Mouse (Mus musculus): ENCODE data around the gene Ift88.
A peak's percentile ranks its signal among the peaks of the same experiment; 100 is the strongest.

Ift88 gene

GRCm38 (mm10) chr14:57529786-57530515 lies 106.1 kb downstream of the Ift88 start:
- DNase-seq (ENCODE audit: inconsistent age in 2 of 2, low spot score in 1 of 2): no peak

DNA sequence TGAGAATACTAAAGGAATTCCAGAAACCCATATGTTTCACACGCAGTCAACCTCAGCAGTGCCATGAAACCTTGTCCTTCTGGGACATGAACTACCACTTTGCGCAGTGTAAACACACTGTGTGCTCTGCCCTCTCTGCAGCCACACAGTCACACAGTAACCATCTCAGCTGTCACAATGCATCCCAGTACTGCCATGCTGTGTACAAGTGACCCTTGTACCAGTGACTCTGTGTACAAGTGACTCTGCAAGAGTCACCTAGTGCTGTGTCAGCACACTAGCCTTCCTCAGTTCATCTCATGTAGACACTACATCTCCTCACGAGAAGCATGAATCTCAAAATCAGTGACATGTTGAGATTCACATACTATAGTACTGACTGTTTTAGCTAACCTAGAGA lies 108.7 kb downstream of the Ift88 start:
- no peak for DNase-seq (ENCODE audit: inconsistent age in 2 of 2, low spot score in 1 of 2)

DNA sequence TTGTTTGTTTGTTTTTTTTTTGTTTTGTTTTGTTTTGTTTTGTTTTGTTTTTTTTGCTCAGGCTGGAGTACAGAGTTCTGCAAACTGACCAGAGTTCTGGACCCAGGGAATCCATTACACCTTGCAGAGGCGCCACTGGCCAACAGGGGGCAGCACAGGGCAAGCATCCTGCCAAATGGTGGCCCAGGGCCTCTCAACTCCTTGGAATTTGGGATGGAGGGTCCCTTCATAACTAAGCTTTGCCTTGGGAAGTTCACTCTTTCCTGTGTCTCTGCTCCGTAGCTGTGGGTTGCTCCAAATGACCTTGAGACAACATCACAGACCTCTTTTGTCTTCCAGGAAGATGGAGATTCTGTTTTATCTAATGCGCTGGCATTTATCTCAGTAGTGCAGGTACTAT lies 109.4 kb downstream of the Ift88 start:
- DNase-seq (ENCODE audit: inconsistent age in 2 of 2, low spot score in 1 of 2): peak; percentile 55 to 83

- DNase-seq (ENCODE audit: inconsistent age in 2 of 2, low spot score in 1 of 2): no peak
Measured at GRCm38 (mm10) chr14:57533841-57534240, 110.0 kb downstream of the Ift88 start.

- no peak for DNase-seq (ENCODE audit: inconsistent age in 2 of 2, low spot score in 1 of 2)
Measured at GRCm38 (mm10) chr14:57534346-57534745, 110.5 kb downstream of the Ift88 start.

DNA sequence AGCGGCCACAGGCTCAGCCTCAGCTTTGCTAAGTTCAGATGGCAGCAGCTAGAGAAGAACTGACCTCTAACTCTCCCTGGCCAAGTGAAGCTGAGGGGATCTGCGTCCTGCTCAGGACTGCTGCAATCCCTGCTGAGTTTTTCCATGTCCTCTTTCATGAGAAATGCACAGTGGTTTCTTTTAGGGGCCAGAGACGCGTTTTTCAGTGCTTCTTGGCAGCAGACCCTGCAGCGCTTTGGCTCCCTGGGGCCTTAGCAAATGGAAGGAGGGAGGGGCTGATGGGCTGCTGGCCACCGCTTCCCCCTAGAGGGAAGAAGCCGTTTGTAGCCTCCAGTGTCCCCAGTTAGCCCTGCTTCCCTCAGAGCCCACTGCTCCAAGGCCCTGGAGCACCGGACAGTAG lies 111.1 kb downstream of the Ift88 start:
- no peak for DNase-seq (ENCODE audit: inconsistent age in 2 of 2, low spot score in 1 of 2)

DNA sequence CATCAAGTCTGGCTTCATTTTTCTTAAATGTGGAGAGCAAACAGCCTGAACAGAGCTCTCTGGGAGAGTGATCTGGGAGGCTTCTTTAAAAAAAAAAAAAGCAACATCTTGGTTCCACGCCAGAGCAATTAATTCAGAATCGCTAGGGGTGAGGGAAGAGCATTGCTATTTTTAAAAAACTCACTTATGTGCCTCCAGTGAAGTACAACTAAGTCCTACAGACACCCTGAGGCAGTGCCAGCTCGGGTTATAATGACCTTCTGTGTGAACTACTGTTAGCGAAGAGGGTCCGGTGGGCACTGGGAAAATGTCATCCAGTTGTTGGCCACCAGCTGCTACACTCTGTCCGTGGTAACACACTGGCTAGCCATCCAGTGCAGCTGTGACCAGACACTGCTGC lies 111.8 kb downstream of the Ift88 start:
- DNase-seq (ENCODE audit: inconsistent age in 2 of 2, low spot score in 1 of 2): no peak

DNA sequence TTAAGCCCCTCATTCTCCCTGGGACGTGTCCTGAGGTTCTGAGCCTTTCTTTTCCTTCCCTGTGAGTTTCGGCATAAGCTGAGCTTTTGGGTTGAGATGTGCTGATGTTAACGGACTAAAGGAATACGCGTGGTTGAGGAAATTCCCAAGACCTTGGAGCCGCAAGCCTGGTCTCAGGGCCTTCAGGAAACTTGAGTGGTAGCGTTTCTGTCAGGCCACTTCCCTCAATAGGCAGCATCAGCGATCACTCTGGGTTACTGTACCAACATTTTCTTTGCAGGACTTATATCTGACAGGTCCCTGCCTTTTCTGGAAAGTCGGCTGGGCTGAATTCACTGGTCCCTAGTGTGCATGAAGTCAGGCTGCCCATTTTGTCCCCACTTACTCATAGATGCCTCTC lies 113.0 kb downstream of the Ift88 start:
- DNase-seq (ENCODE audit: inconsistent age in 2 of 2, low spot score in 1 of 2): no peak

GRCm38 (mm10) chr14:57537261-57538015 lies 113.6 kb downstream of the Ift88 start:
- no peak for DNase-seq (ENCODE audit: inconsistent age in 2 of 2, low spot score in 1 of 2)

DNA sequence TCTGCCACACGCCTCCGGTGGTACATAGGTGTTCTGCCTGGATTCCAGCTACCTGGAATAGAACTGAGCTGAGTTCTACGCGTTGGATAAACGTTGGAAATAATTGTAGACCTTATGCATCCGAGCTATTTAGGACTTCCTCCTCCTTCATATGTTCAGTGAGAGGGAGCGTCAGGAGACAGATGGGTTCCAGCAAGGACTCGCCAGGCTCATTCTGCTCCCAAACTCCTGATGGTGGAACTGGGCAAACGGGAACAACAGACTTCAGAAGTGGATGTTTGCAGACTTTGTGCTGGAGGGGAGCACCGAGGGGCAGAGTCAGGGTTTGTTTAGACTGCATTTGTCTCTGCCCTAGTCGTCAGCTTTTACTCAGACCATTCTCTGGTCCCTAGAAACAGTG lies 116.8 kb downstream of the Ift88 start:
- no peak for DNase-seq (ENCODE audit: inconsistent age in 2 of 2, low spot score in 1 of 2)

DNA sequence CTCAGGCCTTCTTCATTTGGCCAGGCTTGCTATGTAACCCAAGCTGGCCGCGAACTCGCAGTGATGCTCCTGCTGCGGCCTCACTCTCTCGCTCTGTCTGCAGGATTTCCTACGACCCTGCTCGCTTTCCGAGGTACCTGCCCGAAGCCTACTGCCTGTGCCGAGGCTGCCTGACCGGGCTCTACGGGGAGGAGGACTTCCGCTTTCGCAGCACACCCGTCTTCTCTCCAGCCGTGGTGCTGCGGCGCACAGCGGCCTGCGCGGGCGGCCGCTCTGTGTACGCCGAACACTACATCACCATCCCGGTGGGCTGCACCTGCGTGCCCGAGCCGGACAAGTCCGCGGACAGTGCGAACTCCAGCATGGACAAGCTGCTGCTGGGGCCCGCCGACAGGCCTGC lies 118.4 kb downstream of the Ift88 start:
- no peak for DNase-seq (ENCODE audit: inconsistent age in 2 of 2, low spot score in 1 of 2)

DNA sequence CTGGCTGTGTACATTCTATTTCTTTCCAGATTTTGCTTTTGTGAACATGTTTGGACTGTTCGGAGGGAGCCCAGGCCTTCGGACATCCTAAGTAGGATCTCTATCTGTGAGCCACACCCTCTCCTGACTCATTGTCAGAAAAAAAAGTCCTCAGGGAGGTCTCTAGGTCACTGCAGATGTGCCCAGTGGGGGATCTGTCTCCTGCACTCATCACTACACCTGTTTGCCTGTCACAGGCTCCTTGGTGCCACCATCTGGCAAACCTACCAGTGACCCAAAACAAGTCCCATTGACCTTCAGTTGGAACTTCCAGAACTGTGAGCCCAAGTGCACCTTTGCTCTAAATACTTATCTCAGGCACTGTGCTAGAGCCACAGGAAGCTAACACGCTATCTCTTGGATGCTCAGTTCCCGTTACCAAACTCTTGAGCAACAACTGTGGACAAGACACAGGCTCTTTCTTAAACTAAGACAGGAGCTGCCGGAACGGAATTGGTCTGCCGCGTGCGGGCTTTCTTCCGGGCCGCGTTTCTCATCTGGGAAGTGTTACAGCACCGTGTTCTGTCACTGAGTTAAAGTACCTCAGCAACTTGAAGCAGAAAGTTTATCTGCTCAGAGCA lies 119.7 kb downstream of the Ift88 start:
- DNase-seq (ENCODE audit: inconsistent age in 2 of 2, low spot score in 1 of 2): no peak

GRCm38 (mm10) chr14:57545526-57545925 lies 121.7 kb downstream of the Ift88 start:
- no peak for DNase-seq (ENCODE audit: inconsistent age in 2 of 2, low spot score in 1 of 2)

- DNase-seq (ENCODE audit: inconsistent age in 2 of 2, low spot score in 1 of 2): no peak
Measured at GRCm38 (mm10) chr14:57546131-57546530, 122.3 kb downstream of the Ift88 start.

- DNase-seq (ENCODE audit: inconsistent age in 2 of 2, low spot score in 1 of 2): no peak
Measured at GRCm38 (mm10) chr14:57546557-57547021, 122.7 kb downstream of the Ift88 start.

GRCm38 (mm10) chr14:57547062-57547461 lies 123.2 kb downstream of the Ift88 start:
- DNase-seq (ENCODE audit: inconsistent age in 2 of 2, low spot score in 1 of 2): no peak

DNA sequence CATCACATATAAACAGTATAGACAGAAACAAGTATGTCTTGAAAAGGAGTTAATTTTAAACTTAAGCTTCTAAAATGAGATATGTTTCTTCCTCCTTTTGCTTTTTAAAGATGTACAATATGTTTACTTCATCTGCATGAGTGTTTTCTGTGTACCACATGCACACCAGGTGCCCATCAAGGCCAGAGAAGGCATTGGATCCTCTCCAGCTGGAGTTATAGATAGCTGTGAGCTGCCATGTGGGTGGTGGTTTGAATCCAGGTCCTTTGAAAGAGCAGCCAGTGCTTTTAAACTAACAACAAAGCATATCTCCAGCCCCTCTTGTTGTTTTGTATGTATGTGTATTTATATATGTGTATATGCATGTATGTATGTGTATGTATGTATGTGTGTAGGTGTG lies 129.1 kb downstream of the Ift88 start:
- DNase-seq (ENCODE audit: inconsistent age in 2 of 2, low spot score in 1 of 2): no peak

- no peak for DNase-seq (ENCODE audit: inconsistent age in 2 of 2, low spot score in 1 of 2)
Measured at GRCm38 (mm10) chr14:57554434-57554833, 130.6 kb downstream of the Ift88 start.

DNA sequence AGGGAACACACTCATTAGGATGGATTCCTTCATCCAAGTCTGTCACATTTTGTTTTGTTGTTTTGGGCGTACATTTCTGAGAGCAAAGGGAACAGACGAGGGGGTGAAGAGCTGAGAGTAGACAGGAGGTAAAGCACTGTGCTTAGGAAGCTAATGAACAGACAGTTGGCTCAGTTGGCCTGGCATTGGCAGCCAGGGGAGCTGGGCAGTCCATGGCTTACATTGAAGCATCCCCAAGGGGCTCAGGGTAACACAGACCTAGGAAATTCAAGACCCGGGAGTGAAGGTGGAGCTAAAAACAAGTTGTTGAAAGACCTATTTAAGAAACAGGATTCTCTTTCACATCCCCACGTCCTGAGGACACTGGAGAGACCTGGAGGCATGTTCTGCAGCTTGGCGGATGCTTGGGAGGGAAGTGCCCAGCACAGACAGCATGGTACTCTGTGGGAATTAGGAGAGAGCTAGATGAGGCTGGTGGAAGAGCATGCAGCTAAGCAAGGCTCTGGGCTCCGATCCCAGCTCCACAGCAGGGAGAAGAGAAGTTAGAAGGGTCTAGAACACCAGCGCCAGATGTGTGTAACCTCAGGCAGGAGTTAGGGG lies 131.7 kb downstream of the Ift88 start:
- DNase-seq (ENCODE audit: inconsistent age in 2 of 2, low spot score in 1 of 2): no peak

- DNase-seq (ENCODE audit: inconsistent age in 2 of 2, low spot score in 1 of 2): no peak
Measured at GRCm38 (mm10) chr14:57556922-57557321, 133.1 kb downstream of the Ift88 start.

- DNase-seq (ENCODE audit: inconsistent age in 2 of 2, low spot score in 1 of 2): no peak
Measured at GRCm38 (mm10) chr14:57565626-57566025, 141.8 kb downstream of the Ift88 start.

All from adrenal gland, adult (tissue).